Mouse (Mus musculus) myocyte (in vitro differentiated cells): ENCODE measurements at regions not wholly inside any gene's neighbourhood (a gene's known extent, or its start where the extent isn't known, plus 50 kb on each side); places are given as distances from the start of the nearest gene placed in this dataset.

Experiments
- H3K27me3 ChIP-seq: one replicate; pipeline ENCODE4 v1.6.1; 2011; ENCODE audit not compliant: control insufficient read depth, insufficient read depth, insufficient read length
- H3K36me3 ChIP-seq: one replicate; pipeline ENCODE4 v1.6.1; 2011; ENCODE audit not compliant: control insufficient read depth, insufficient read depth
- H3K4me2 ChIP-seq: one replicate; pipeline ENCODE4 v1.6.1; 2011; ENCODE audit warnings: low read depth, control low read depth
- H3K4me3 ChIP-seq: one replicate; pipeline ENCODE4 v1.5.1; 2011; ENCODE audit warnings: mild to moderate bottlenecking, control low read depth, moderate library complexity
- H3K79me2 ChIP-seq: one replicate; pipeline ENCODE4 v1.6.1; 2011; ENCODE audit not compliant: control insufficient read depth, insufficient read depth
- H3ac ChIP-seq: one replicate; pipeline ENCODE4 v1.6.1; 2011; ENCODE audit not compliant: control insufficient read depth, insufficient read length
- CEBPB ChIP-seq: IDR thresholded peaks from 2 replicates; pipeline ENCODE4 v1.6.1; 2011; ENCODE audit warnings: mild to moderate bottlenecking, moderate library complexity; ENCODE audit not compliant: poor library complexity, insufficient read depth, severe bottlenecking
- E2F4 ChIP-seq: IDR thresholded peaks from one replicate; pipeline ENCODE4 v1.6.1; 2011; ENCODE audit warnings: mild to moderate bottlenecking, control low read depth, moderate library complexity; ENCODE audit not compliant: insufficient read depth
- MAX ChIP-seq: IDR thresholded peaks from one replicate; pipeline ENCODE4 v1.6.1; 2011; ENCODE audit warnings: low read depth, mild to moderate bottlenecking, control low read depth
- MYOD1 ChIP-seq, 3 experiments: IDR thresholded peaks; one replicate each; pipeline ENCODE4 v1.6.1; 2011; ENCODE audit warnings: control low read depth in 2 of 3, low read depth in 2 of 3, mild to moderate bottlenecking in 2 of 3, moderate library complexity in 1 of 3; ENCODE audit not compliant: insufficient read length in 2 of 3, control insufficient read depth in 1 of 3
- MYOG ChIP-seq, 3 experiments: IDR thresholded peaks; one replicate each; pipeline ENCODE4 v1.6.1; 2011; ENCODE audit warnings: control low read depth in 2 of 3, low read depth in 2 of 3, mild to moderate bottlenecking in 2 of 3; ENCODE audit not compliant: insufficient read length in 2 of 3, control insufficient read depth in 1 of 3, insufficient read depth in 1 of 3
- POLR2A ChIP-seq: IDR thresholded peaks from one replicate; pipeline ENCODE4 v1.6.1; 2011; ENCODE audit warnings: low read depth, mild to moderate bottlenecking, control low read depth, moderate library complexity; ENCODE audit not compliant: insufficient read length
- POLR2AphosphoS2 ChIP-seq: IDR thresholded peaks from one replicate; pipeline ENCODE4 v1.6.1; 2011; ENCODE audit warnings: low read depth, control low read depth; ENCODE audit not compliant: insufficient read length
- REST ChIP-seq: IDR thresholded peaks from one replicate; pipeline ENCODE4 v1.6.1; 2011; ENCODE audit warnings: mild to moderate bottlenecking, control low read depth, moderate library complexity; ENCODE audit not compliant: insufficient read depth, insufficient read length
- SRF ChIP-seq: IDR thresholded peaks from one replicate; pipeline ENCODE4 v1.6.1; 2011; ENCODE audit warnings: low read depth; ENCODE audit not compliant: control insufficient read depth, insufficient read length
- TCF12 ChIP-seq: IDR thresholded peaks from one replicate; pipeline ENCODE4 v1.6.1; 2011; ENCODE audit warnings: mild to moderate bottlenecking, control low read depth; ENCODE audit not compliant: poor library complexity, insufficient read depth, severe bottlenecking
- TCF3 ChIP-seq: IDR thresholded peaks from one replicate; pipeline ENCODE4 v1.6.1; 2011; ENCODE audit warnings: low read depth, control low read depth; ENCODE audit not compliant: insufficient read length
- USF1 ChIP-seq: IDR thresholded peaks from one replicate; pipeline ENCODE4 v1.6.1; 2011; ENCODE audit warnings: low read depth, mild to moderate bottlenecking, control low read depth, moderate library complexity

GRCm38 (mm10) chr9:61675366-61675765, 239.0 kb downstream of the Rplp1 start:
- TF ChIP-seq TCF12 (no peak), REST (no peak), TCF3 (no peak), CEBPB (no peak), POLR2A (no peak), MAX (no peak), MYOG (IDR thresholded peaks at IDR 0.05; ENCODE audit: control insufficient read depth in 1 of 3, insufficient read depth in 1 of 3, insufficient read length in 2 of 3, low read depth in 2 of 3) (no peak), POLR2AphosphoS2 (no peak), SRF (no peak), USF1 (no peak), E2F4 (no peak), MYOD1 (IDR thresholded peaks at IDR 0.05; ENCODE audit: control insufficient read depth in 1 of 3, insufficient read length in 2 of 3, low read depth in 2 of 3) (no peak)

GRCm38 (mm10) chr9:61673575-61674203, 240.7 kb downstream of the Rplp1 start:
- Histone ChIP-seq H3K27me3 (no peaks in the 10 kb centered on the region), H3K4me3 (no peak overlapping the region), H3K79me2 (no peaks in the 10 kb centered on the region), H3K4me2 (no peak overlapping the region), H3K36me3 (no peaks in the 10 kb centered on the region), H3ac (no peak overlapping the region)
- no peak for TF ChIP-seq POLR2A
- TF ChIP-seq TCF3, result no peak
- no peak for TF ChIP-seq SRF
- no peak for TF ChIP-seq E2F4
- no peak for TF ChIP-seq CEBPB
- TF ChIP-seq POLR2AphosphoS2, result no peak
- no peak for TF ChIP-seq MYOD1 (IDR thresholded peaks at IDR 0.05; ENCODE audit: control insufficient read depth in 1 of 3, insufficient read length in 2 of 3, low read depth in 2 of 3)
- no peak for TF ChIP-seq REST
- TF ChIP-seq MAX, result no peak
- no peak for TF ChIP-seq USF1
- no peak for TF ChIP-seq MYOG (IDR thresholded peaks at IDR 0.05; ENCODE audit: control insufficient read depth in 1 of 3, insufficient read depth in 1 of 3, insufficient read length in 2 of 3, low read depth in 2 of 3)
- no peak for TF ChIP-seq TCF12

More at GRCm38 (mm10) chr9:61675366-61675765, 239.0 kb downstream of the Rplp1 start:
- H3K4me2 ChIP-seq, result no peak overlapping the region
- H3K79me2 ChIP-seq, result no peaks in the 10 kb centered on the region
- H3K36me3 ChIP-seq, result no peaks in the 10 kb centered on the region
- no peak overlapping the region for H3ac ChIP-seq
- H3K27me3 ChIP-seq, result no peaks in the 10 kb centered on the region
- no peak overlapping the region for H3K4me3 ChIP-seq

- H3K36me3 ChIP-seq, result no peaks in the 10 kb centered on the region
- TF ChIP-seq CEBPB, result no peak
- TF ChIP-seq MYOG (IDR thresholded peaks at IDR 0.05; ENCODE audit: control insufficient read depth in 1 of 3, insufficient read depth in 1 of 3, insufficient read length in 2 of 3, low read depth in 2 of 3), result peak in 2 of 3 experiments; percentile 12 to 52
- TF ChIP-seq MYOD1 (IDR thresholded peaks at IDR 0.05; ENCODE audit: control insufficient read depth in 1 of 3, insufficient read length in 2 of 3, low read depth in 2 of 3), result peak in 2 of 3 experiments; percentile 42 to 43
- no peak for TF ChIP-seq POLR2AphosphoS2
- H3K4me3 ChIP-seq, result no peak overlapping the region
- H3K4me2 ChIP-seq, result no peak overlapping the region
- H3K79me2 ChIP-seq, result no peaks in the 10 kb centered on the region
- no peak overlapping the region for H3ac ChIP-seq
- no peaks in the 10 kb centered on the region for H3K27me3 ChIP-seq
These were observed 243.4 kb downstream of the Rplp1 start for GRCm38 (mm10) chr9:61670986-61671385.

GRCm38 (mm10) chr9:61669729-61670520, 244.4 kb downstream of the Rplp1 start:
- Histone ChIP-seq H3K4me2 (peak overlapping the region; percentile 58), H3ac (no peak overlapping the region), H3K79me2 (no peaks in the 10 kb centered on the region), H3K27me3 (no peaks in the 10 kb centered on the region), H3K36me3 (no peaks in the 10 kb centered on the region), H3K4me3 (no peak overlapping the region)
- TF ChIP-seq MYOD1 (IDR thresholded peaks at IDR 0.05; ENCODE audit: control insufficient read depth in 1 of 3, insufficient read length in 2 of 3, low read depth in 2 of 3), result peak in 1 of 3 experiments; percentile 3
- TF ChIP-seq REST, result no peak

GRCm38 (mm10) chr9:61668723-61669122, 245.6 kb downstream of the Rplp1 start:
- Histone ChIP-seq H3K79me2 (no peaks in the 10 kb centered on the region), H3ac (no peak overlapping the region), H3K4me2 (peak overlapping the region; percentile 58), H3K4me3 (no peak overlapping the region), H3K36me3 (no peaks in the 10 kb centered on the region), H3K27me3 (no peaks in the 10 kb centered on the region)
- TF ChIP-seq TCF3 (no peak), TCF12 (no peak), MAX (no peak), POLR2A (no peak), POLR2AphosphoS2 (no peak), CEBPB (no peak), E2F4 (no peak), MYOG (IDR thresholded peaks at IDR 0.05; ENCODE audit: control insufficient read depth in 1 of 3, insufficient read depth in 1 of 3, insufficient read length in 2 of 3, low read depth in 2 of 3) (no peak), USF1 (no peak), REST (no peak), MYOD1 (IDR thresholded peaks at IDR 0.05; ENCODE audit: control insufficient read depth in 1 of 3, insufficient read length in 2 of 3, low read depth in 2 of 3) (no peak), SRF (no peak)
